Mouse (Mus musculus) kidney, postnatal 4 days (tissue): ENCODE measurements around the gene Epha5.

Experiments
- DNase-seq, 2 experiments: peaks; one replicate each; pipeline ENCODE4 v3.0.0; 2021; ENCODE audit warnings: mixed read lengths in 2 of 2

Epha5 gene

GRCm38 (mm10) chr5:84298878-84299736, 118.1 kb downstream of the Epha5 start:
- DNase-seq = no peak

- no peak for DNase-seq
Measured at GRCm38 (mm10) chr5:84289429-84289977, 127.7 kb downstream of the Epha5 start.

DNA sequence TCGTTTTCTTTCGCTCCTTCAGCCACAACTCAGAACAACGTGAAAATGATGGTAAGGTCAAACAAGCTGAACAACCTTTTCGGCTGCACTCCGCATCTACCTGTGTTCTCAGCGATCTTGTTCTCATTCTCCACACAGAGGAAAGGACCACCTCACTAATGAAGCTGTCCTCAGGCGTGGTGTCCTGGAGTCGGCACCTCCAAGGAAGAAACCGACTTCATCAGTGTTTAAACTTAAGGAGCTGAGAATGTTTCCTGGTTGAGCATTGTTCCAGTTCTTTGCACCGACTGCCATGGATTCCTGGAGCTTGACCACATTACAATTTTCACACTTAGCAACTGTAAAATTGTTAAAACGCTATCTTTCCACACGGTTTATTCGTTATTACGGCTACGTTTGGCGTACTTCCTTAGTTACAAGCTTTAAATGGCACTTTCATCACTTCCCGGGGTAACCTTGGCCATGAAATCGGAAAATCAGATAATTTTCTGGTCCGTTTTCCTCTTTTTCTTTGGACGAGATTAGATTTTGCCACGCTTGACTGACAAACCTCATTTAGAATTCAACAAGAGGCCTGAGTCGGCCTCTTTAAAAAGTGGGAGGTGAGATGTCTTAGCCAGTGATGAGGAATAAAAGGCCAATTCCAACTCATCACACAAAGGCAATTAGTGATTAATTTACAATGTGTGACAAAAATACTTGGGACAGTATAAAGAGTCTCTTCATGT, 135.7 kb downstream of the Epha5 start:
- DNase-seq = no peak

- DNase-seq = no peak
Measured at GRCm38 (mm10) chr5:84276996-84277395, 140.2 kb downstream of the Epha5 start.

- DNase-seq = no peak
Measured at GRCm38 (mm10) chr5:84265407-84265806, 151.8 kb downstream of the Epha5 start.

GRCm38 (mm10) chr5:84263999-84264398, 153.2 kb downstream of the Epha5 start:
- no peak for DNase-seq

DNA sequence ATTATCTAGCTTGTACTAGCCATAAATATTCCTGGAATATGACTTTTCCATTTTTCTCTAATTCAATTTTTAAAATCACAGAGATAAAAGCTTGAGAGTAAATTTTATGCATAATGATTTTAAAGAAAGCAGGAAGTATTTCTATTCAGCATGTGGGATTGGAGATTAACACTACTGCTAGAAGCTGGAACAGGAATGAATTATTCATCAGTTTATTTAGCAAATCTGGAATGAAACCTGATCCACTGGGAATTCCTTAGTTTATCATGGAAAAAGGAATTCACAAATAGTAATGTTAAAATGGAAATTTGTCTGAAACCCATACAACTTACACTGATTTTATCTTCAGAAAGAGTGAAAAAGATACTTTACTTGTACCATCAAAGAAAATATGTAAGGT, 187.2 kb downstream of the Epha5 start:
- DNase-seq = no peak

DNA sequence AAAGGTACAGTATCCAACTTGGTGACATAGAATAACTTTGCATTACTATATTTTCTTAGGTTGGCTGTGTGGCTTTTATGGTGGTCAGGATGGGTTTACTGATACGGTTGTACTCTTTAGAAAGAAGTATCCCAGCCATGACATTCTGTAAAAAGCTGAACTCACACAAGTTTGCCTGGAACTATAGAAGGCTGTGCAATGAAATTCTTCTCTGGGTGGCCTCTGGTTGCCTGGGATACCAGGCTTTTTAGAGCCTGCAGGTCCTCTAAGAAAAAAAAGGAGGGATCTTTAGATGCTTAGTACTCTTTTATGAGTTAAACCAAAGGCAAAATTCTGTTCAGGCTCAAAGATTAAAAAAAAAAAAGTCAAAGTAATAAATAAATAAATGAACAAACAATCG, 208.6 kb downstream of the Epha5 start:
- DNase-seq = no peak

DNA sequence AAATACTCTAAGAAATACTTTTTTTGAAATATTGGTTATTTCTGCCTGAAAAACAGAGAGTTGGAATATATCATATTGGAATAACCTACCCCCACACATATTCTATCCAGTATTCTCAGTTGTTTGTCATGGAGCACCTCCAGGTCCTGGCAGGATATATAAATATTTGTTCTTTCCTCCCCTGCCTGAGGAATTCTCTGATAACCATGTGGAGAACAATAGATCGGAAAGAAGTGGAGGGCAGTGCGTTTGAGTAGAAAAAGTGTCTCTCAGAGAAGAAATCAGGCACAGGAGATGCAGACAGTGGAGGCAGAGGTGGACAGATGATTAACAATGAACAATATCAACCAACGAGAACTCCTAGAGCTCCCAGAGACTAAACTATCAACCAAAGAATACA, 223.8 kb downstream of the Epha5 start:
- DNase-seq = no peak

- DNase-seq = no peak
Measured at GRCm38 (mm10) chr5:84184189-84184588, 233.0 kb downstream of the Epha5 start.

DNA sequence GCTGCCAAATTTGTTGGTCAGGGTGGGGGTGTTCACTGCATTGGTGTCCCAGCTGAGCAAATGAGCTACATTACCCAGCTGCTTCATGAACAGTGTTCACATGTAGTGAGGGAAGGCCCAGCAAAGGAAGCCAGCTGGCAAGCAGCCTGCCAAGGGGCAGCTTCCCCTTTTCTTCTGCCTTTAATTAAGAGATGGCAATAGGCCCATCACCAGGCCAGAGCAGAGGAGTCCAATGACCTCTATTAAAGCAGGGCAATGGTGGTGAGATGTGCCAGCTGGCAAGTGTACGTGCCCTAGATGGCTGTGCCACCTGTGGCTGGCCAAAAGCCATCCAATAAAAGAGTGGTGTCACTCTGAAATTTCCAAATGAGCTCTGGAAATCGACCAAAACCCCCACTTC, 264.1 kb downstream of the Epha5 start:
- no peak for DNase-seq

DNA sequence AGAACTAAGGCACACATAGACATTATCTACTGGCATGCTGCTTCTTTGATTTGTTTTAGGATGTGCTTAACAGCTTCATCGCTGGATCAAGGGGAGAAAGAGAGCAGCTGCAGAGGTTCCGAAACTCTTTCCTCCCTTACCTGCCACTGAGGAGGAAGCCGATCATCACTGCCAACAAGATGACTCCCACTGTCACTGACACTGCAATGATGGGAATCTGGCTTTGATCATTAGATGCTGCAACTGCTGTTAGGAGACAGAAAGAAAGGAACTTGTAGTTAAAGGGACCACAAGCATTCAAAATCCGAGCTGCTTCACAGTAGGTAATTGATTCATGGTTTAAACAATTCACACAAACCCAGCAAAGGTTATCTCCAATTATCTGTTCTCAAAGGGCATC, 275.0 kb downstream of the Epha5 start:
- no peak for DNase-seq

DNA sequence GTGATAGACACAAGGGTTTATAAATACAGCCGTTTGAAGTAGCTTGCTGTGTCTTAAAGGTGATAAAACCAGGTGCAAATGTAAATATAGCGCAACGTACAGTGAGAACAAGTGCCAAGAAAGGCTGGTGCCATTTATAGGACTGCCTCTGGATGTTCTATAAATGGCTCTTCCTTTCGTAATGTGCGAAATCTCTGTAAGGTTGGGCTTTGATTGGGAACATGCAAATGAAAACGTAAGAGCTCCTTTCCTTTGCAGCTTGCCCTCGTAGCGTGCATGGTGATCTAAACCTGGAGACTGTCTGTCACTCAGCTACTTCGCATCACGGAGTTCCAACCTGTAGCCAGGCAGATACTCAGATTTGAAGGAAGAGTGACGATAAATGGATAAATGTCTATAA, 321.2 kb downstream of the Epha5 start:
- DNase-seq = no peak

GRCm38 (mm10) chr5:84081321-84081720, 335.9 kb downstream of the Epha5 start:
- DNase-seq = no peak

DNA sequence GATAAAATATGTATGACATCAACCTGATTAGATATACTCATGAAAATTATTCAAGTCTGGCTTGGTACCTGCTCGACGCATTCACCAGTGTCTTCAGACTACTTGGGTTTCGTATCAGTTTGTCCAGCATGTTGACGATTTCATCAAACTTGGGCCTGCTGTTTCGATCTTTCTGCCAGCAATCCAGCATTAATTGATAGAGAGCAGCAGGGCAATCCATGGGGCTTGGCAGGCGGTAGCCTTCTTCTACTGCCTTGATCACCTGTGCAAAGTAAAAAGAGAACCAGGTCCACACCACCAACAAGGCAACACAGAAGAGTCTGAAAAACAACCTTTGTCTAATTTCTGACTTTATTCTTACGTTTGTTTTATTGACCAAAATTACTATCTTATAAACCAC, 346.2 kb downstream of the Epha5 start:
- no peak for DNase-seq

- DNase-seq = no peak
Measured at GRCm38 (mm10) chr5:84053880-84054279, 363.3 kb downstream of the Epha5 start.

DNA sequence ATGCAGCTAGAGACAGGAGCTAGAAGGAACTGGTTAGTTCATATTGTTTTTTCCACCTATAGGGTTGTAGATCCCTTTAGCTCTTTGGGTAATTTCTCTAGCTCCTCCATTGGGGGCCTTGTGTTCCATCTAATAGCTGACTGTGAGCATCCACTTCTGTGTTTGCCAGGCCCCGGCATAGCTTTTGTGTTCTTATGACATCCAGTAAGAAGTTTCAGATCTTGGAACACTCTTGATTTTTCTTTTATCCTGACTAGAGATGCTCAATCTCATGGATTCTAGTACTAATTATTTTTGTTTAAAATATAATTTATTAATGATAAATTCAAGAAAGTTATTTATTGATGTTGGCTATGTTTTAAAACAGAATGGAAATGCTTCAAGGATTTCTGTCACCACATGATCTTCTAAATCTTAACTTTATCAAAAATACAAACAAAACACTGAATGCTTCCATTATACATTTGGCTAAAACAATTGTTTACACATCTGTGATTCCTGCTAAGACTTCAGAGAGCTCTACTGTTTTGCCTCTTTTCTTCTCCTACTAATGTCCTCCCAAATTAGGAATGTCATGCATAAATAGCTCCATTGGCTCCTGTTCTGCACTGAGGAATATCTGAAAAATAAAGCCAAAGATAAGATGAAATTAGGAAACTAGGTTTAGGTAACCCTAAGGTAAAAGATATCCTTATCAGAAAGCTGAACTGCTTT, 379.8 kb downstream of the Epha5 start:
- no peak for DNase-seq
